In genomic region chr10:111318021-111318420, GRCm38 (mm10) we compare ENCODE assay signal across 15 mouse cellular contexts. TPM values are rescaled to one million over a fixed set of nuclear protein-coding genes. Genes with fewer than 3 reads are reported as not detected.
DNase-seq lines count a peak whose midpoint lies in the region; ATAC-seq and TF ChIP-seq lines count a peak whose summit lies in the region.
"Had no signal": no experiment of that assay in that cellular context is flagged by ENCODE, and none has a peak within 500 bp of the region (broad histone marks: within the 10 kb centered on the region; RNA-seq: fewer than 3 reads in every experiment).

No protein-coding gene starts in this region.

- no peak for TF ChIP-seq CTCF in cerebellum, adult 2 months (IDR thresholded peaks at IDR 0.05; ENCODE audit: borderline replicate concordance, insufficient read depth, low read depth, low read length)
- TF ChIP-seq CTCF in kidney, adult 2 months (conservative IDR thresholded peaks at IDR 0.05; ENCODE audit: insufficient read depth, insufficient read length, low read depth, low read length) = no peak

- no peak for TF ChIP-seq POLR2A in cerebellum, adult 2 months (IDR thresholded peaks at IDR 0.05; ENCODE audit: borderline replicate concordance, insufficient read depth, low read length)
- no peak for TF ChIP-seq POLR2A in kidney, adult 2 months (IDR thresholded peaks at IDR 0.05; ENCODE audit: low read depth, low read length)

- H3K27me3 ChIP-seq in cerebellum, adult 2 months (ENCODE audit: control insufficient read depth, insufficient read depth, low read length) = no peaks in the 10 kb centered on the region
- H3K27me3 ChIP-seq in kidney, adult 2 months (replicated peaks; ENCODE audit: control insufficient read depth, insufficient read depth, low read length) = no peaks in the 10 kb centered on the region
- no peaks in the 10 kb centered on the region for H3K27me3 ChIP-seq in kidney, embryonic 16.5 days (ENCODE audit: insufficient read depth, low read length)
- H3K27me3 ChIP-seq: embryonic facial prominence, embryonic 15.5 days; liver, embryonic 13.5 days; neural tube, embryonic 13.5 days had no signal

- 0 out of 2 replicates have a peak, but pooled peaks cover 5% of the 10 kb centered on the region for H3K9me3 ChIP-seq in kidney, embryonic 16.5 days (ENCODE audit: low read length)
- H3K9me3 ChIP-seq: embryonic facial prominence, embryonic 15.5 days; liver, embryonic 13.5 days; neural tube, embryonic 13.5 days had no signal

- intact Hi-C loops in left cerebral cortex, postnatal 36 days (cut with DNase I) = no loop called here
- intact Hi-C loops in heart, postnatal 10 days (cut with DNase I) = no loop called here

- 74% methylated on average over 3 of the region's 3 CpGs for WGBS in cerebellum, adult 2 months
- 74% methylated on average over 3 of the region's 3 CpGs for WGBS in kidney, adult 2 months
- 80% methylated on average over 3 of the region's 3 CpGs for WGBS in kidney, embryonic 16.5 days

- no peak overlapping the region for H3K9ac ChIP-seq in kidney, embryonic 16.5 days (replicated peaks; ENCODE audit: low read length)
- H3K9ac ChIP-seq: embryonic facial prominence, embryonic 15.5 days; liver, embryonic 13.5 days; neural tube, embryonic 13.5 days had no signal

- H3K4me2 ChIP-seq in kidney, embryonic 16.5 days (replicated peaks; ENCODE audit: low read depth, low read length) = no peak overlapping the region
- H3K4me2 ChIP-seq: embryonic facial prominence, embryonic 15.5 days; liver, embryonic 13.5 days; neural tube, embryonic 13.5 days had no signal

- H3K36me3 ChIP-seq in kidney, adult 2 months (ENCODE audit: control insufficient read depth, insufficient read depth, low read length) = no peaks in the 10 kb centered on the region
- no peaks in the 10 kb centered on the region for H3K36me3 ChIP-seq in kidney, embryonic 16.5 days (ENCODE audit: insufficient read depth, low read length)
- H3K36me3 ChIP-seq: embryonic facial prominence, embryonic 15.5 days; liver, embryonic 13.5 days; neural tube, embryonic 13.5 days had no signal

- H3K4me3 ChIP-seq in cerebellum, adult 2 months (replicated peaks; ENCODE audit: insufficient read depth, low read depth, low read length) = no peak overlapping the region
- no peak overlapping the region for H3K4me3 ChIP-seq in kidney, adult 2 months (ENCODE audit: insufficient read depth, low read depth, low read length)
- no peak overlapping the region for H3K4me3 ChIP-seq in kidney, embryonic 16.5 days (ENCODE audit: low read length)
- H3K4me3 ChIP-seq: embryonic facial prominence, embryonic 15.5 days; liver, embryonic 13.5 days; neural tube, embryonic 13.5 days had no signal

- no peak for DNase-seq in cerebellum, adult 2 months
- DNase-seq in kidney, adult 2 months = peak; percentile 22
- DNase-seq in ES-CJ7 (ENCODE audit: low read depth, low spot score) = peak; percentile 52
- DNase-seq in left cerebral cortex, postnatal 36 days (ENCODE audit: low spot score in 2 of 2) = peak; percentile 47 to 61
- no peak for DNase-seq in heart, postnatal 10 days
- DNase-seq: adrenal gland, adult 8-10 months; cerebellum, adult 11-12 months; kidney, postnatal 4 days; liver, embryonic 13.5 days; thymus, postnatal 14 days had no signal

- H3K27ac ChIP-seq in cerebellum, adult 2 months (ENCODE audit: insufficient read depth, low read length) = no peak overlapping the region
- H3K27ac ChIP-seq in kidney, adult 2 months (ENCODE audit: insufficient read depth, low read depth, low read length) = no peak overlapping the region
- no peak overlapping the region for H3K27ac ChIP-seq in kidney, embryonic 16.5 days (ENCODE audit: low read length)
- H3K27ac ChIP-seq: embryonic facial prominence, embryonic 15.5 days; liver, embryonic 13.5 days; neural tube, embryonic 13.5 days had no signal

- ATAC-seq in cerebellum, adult (ENCODE audit: insufficient number of reproducible peaks, low FRiP score, low TSS enrichment) = peak; percentile 45; the same call in 1 of the 2 replicates
- no peak for ATAC-seq in kidney, embryonic 16.5 days (ENCODE audit: low FRiP score, low TSS enrichment)
- no peak for ATAC-seq in inflammation-experienced regulatory T-cells, adult 6 months

- no peaks in the 10 kb centered on the region for H3K4me1 ChIP-seq in cerebellum, adult 2 months (ENCODE audit: control insufficient read depth, insufficient read depth, low read length)
- no peaks in the 10 kb centered on the region for H3K4me1 ChIP-seq in kidney, adult 2 months (ENCODE audit: control insufficient read depth, insufficient read depth, low read length)
- no peaks in the 10 kb centered on the region for H3K4me1 ChIP-seq in kidney, embryonic 16.5 days (ENCODE audit: insufficient read depth, low read length)
- H3K4me1 ChIP-seq: embryonic facial prominence, embryonic 15.5 days; liver, embryonic 13.5 days; neural tube, embryonic 13.5 days had no signal

RNA-seq across cellular contexts. Expression of gene Bbs10, which starts 19.5 kb away (rescaled TPM):
- 3.8 and 4.4 TPM in 2 replicates for polyA plus RNA-seq in cerebellum, adult 2 months (2012; rRNA removed)
- polyA plus RNA-seq in kidney, adult 2 months (2012; rRNA removed) = 1.3 and 1.7 TPM in 2 replicates
- 7.4 and 8.1 TPM in 2 replicates for polyA plus RNA-seq in kidney, embryonic 16.5 days (2015; fragmentation: Nextera tagmentation; extraction: Ambion mirVana)
- total RNA-seq in left cerebral cortex, postnatal 36 days (2021) = 1 to 10 TPM; 5.8 to 7.1 TPM
- 1 to 10 TPM; 1.8 to 2.5 (median 1.8) TPM for polyA plus RNA-seq in inflammation-experienced regulatory T-cells, adult 6 months (2017; shearing (Covaris generic))
- 1 to 10 TPM; 2.6 to 3.9 TPM for total RNA-seq in heart, postnatal 10 days (2021)

Comparison
In these comparisons a context has a peak if more than half of its experiments do, and no peak if none do; other contexts are left out.
1. DNase-seq: peak in kidney, adult 2 months (single experiment), ES-CJ7 (single experiment) and left cerebral cortex, postnatal 36 days (2 of 2); none in cerebellum, adult 2 months (0 of 2) and heart, postnatal 10 days (0 of 2).